Mouse (Mus musculus) adrenal gland, postnatal 10 days (tissue): Measurements from ENCODE around the gene Syt2. TPM values are rescaled to one million over a fixed set of nuclear protein-coding genes. Genes with fewer than 3 reads are reported as not detected.

Source experiments
- DNase-seq: peaks from one replicate; pipeline ENCODE4 v3.0.0; 2021; ENCODE audit warnings: mixed read lengths
- total RNA-seq, 2 experiments: library from RNA; stranded (reverse); gene quantifications; 2 replicates each; pipeline ENCODE4 v1.2.3; 2021

The Syt2 gene
- total RNA-seq, 2 experiments from 2014 or later = 1.3 to 5.2 TPM

DNA sequence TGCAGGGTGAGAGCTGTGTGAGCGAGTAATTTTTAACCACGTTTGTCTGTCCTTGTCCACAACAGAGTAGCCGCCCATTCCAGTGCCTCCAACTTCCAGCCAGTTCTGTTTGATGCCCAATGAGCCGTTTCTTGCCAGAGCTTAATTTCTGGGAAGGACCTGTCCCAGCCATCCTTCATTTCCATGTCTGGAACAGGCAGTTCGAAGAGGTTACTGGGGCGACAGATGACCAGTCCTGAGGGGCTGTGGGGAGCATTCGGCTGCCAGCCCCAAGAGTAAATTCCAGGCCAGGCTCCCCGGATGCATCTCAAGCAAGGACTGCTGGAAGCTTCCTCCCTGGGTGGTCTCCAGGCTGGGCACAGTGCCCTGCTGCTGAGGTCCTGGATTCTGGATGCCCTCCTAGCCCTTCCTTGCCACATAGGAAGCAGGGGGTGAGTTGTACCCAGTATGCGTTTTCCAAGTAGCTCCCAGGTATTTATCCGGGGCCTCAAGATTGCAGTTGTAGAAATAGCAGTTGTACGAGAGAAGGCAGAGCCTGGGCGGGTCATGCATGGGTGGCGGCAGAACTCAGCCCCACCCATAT lies 4.9 kb downstream of the Syt2 start:
- peak; percentile 22 for DNase-seq

DNA sequence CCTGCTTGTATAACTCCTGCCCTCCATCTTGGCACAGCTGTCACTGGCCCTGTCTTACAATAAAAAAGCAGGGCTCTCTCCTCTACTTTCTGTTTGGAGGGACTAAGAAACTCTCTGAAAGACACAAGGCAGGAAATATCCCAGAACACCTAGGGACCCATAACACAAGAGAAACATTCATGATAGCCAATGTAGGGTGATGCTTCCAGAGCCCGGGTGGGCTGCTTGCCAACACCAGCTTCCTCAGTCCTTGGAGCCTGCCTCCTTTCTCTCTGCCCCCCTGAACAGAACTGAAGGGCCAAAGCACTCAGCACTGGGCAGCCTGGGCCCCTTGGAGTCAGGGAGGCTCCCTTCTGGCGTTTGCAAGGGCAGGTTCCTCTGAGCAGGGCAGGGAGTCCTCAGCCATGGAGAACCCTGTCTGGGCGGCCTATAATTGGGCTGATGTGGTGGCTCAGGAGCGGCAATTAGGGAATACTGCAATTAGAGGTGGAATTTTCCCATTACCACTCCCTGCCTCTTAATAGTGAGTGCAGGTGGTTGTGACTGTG lies 5.4 kb downstream of the Syt2 start:
- DNase-seq = peak; percentile 52

DNA sequence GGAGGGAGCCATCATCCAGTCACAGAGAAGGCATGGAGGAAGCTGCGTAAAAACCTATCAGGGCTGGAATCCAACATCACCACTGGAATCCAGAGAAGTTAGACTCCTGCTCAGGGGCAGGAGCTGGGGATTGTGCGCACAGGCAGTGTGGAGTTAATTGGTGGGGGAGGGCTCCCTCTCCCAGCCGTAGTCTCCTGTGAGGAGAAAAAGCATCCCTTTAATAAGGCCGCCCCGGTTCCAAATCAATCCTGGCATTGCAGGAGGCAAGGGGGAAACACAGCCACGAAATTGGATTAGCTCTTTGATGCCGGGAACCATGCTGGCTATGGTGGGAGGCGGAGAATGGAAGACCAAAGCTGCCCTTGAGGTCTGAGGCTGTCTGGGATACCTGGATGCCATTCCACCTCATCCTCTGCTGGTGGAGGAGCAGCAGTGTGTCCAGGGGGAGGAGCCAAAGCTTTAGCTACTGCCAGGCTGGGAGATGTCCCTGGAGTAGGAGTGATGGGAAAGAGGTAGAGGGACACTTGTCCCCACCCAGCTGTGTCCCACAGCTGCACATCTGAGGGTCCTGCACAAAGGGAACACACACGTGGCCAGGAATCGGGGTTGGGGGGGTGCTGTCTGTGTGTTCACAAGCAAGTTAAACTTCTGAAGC lies 7.3 kb downstream of the Syt2 start:
- DNase-seq = no peak

DNA sequence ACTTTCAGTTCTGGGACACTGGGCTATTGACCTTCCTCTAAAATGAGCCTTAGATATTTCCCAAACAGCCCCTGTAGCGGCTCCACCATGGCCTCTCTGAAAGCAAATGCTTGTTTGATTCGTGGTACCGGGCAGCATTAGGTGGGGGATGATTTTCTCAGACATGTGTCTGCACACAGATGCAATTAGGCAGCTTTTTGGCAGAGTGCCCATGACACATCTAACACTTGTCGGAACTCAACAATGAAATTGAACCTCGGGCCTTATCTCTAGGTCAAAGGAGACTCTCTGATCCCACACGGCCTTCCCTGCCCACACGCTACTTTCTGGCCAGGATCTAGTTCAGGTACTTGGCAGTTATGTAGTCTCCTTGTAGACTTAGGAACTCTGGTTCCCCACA lies 12.4 kb downstream of the Syt2 start:
- DNase-seq = no peak

DNA sequence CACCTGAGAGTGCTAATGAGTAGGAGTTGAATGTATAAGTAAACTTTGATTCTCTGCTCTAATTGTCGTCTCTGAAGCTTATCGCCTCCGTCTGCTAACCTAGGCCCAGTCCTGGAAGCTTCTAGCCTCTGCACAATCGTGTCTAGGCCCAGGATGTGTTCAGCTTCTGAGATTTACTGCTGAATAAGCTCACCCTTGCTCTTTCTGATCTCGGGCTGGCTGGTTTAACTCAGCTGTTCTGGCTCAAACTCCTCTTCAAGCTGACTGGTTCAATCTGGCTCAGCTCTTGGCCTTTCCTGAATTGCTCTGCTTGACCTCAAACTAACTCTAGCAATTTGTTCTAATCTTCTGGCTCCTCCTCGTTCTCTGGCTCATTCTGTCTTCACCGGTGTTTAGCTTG lies 13.7 kb downstream of the Syt2 start:
- no peak for DNase-seq

DNA sequence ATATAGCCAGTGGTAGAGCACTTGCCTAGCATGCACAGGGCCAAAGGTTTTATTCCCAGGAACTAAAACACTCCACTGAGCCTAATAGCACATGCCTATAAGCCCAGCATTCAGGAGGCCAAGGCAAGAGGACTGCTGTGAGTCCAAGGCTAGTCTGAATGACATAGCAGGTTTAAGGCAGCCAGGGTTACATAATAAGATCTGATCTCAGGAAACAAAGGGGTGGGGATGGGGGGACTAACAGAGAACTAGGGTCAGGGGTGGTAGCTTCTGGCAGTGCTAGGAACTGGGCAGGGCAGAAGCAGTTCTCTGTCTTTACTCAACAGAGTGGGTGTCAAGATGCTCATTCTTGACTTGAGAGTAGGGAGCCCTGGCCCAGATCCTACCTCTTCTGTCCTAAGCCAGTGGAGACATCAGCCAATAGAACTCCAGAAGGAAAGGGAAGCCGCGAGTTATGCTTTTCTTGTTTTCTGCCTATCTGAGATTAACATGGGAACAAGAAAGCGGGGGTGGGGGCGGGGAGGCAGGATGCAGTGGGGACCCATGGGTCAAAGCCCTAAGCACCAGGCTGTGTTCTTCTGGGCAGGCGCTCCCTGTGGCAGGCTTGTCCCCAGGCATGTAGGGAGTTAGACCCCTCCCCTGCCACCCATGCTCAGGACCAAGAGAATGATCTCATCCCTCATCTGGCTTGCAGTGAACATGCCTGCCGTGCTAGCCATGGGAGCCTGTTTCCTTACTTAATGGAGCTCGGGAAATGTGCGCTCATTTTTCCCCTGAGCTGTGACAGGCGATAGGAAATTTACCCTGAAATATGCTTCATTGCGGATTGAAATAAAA lies 25.0 kb downstream of the Syt2 start:
- no peak for DNase-seq

DNA sequence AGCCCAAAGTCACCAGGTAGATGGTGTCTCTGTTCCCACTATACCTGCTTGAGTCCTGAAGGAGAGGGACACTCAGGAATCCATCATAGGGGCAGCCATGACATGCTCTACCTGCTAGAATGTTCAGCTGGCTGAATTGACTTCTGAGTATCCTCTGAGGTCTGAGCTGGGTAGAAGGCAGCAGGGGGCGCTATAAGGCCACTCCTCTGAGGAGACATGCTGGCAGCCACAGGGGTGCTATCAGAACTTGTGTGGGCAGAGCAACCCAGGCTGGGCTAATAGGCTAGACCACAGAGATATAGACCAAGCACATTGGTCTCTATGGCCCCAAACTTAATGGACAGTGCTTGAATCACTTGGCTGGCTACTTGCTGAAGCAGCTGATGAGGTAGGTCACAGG lies 27.8 kb downstream of the Syt2 start:
- DNase-seq = peak; percentile 56

DNA sequence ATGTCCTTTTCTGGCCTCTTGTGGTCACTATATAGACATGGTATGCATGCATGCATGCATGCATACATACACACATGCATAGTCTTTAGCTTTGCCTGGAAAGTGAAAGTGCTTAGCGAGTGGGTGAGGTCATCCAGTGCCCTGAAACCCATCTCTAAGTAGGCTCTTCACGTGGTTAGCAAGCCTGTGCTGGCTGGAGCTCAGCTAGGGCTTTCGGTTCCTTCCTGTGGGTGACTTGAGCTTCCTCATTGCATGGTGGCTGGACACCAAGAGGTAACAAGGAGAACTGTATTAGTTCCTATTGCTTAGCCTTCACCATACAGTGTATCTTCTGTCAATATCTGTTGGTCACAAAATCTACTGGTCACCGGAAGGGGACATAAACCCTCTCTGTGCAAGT lies 33.0 kb downstream of the Syt2 start:
- no peak for DNase-seq

DNA sequence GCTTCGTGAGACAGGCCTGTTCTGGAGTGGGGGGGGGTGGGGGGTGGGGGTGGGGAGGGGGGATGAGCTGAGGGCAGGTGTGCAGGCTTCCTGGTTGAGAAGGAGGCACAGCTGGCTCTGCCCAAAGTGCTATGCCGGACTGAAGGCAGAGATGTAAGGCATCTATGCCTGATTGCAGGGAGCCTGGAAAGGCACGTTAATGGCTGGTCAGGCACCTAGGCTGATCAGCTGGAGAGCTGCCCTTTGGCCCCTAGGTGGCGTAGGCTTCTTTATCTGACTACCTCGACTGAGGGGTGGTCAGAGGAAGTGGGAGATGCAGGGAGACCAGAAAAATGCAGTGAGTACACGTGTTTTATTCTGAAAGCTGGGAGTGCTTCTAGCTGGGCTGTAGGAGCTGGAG lies 34.1 kb downstream of the Syt2 start:
- no peak for DNase-seq

DNA sequence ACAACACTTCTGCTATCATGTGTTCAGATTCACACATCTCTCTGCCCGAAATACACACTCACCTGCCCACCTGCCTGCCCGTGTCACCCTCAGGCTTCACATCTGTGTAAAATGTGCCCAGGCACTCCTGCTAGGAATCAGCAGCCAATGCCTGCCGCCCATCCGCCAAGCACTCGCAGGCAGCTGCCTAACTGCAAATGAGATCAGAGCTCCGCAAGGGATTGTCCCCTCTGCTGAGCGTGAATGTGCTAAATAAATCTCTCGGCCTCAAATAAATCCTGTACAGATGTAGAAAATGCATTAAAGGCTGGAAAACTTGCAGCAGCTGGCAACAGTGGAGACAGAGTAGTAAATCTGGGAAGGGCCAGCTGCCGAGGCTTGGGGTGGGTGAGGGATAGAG lies 36.0 kb downstream of the Syt2 start:
- DNase-seq = no peak

DNA sequence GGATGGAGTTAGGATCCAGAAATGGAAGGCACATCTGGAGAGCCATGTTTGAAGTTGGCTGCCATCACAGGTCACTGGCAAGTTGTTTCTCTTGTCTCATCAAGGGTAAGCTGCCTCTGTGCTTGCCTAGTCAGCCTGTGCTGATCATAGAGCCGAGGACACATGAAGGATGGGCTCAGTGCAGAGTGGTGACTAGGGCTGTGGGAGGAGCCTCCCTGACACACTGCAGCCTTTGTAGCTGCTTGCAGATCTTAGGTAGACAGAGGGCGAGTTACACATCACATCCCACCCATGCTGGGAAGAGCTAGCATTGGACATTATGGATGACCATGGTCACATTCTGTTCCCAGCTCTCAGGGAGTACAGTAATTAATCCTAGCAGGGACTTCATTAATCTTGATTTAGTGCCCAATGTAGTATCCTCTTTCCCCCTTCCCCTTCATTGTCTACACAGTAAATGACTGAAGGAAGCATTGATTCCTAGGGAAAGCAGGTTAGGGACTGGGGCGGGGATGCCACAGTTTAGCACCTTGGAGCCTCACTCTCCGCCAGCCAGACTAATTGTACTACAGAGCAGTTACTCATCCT lies 40.5 kb downstream of the Syt2 start:
- DNase-seq = no peak

DNA sequence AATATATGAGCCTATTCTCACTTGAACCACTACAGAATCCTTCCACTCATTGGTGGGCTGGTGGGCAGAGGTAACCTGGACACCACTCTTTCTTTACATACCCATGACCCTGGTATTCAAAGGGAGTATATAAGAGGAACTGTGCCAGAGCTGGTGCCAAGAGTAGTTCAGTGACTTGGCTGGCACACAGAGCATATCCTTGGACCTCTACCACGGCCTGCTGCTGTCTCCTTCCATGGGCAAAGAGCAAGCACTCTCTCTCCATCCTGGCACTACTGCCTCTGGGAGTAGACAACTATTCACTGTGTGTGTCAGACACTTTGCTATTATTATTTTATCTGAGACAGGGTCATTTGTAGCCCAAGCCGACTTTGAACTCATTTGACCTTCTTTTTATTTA lies 49.8 kb downstream of the Syt2 start:
- no peak for DNase-seq

DNA sequence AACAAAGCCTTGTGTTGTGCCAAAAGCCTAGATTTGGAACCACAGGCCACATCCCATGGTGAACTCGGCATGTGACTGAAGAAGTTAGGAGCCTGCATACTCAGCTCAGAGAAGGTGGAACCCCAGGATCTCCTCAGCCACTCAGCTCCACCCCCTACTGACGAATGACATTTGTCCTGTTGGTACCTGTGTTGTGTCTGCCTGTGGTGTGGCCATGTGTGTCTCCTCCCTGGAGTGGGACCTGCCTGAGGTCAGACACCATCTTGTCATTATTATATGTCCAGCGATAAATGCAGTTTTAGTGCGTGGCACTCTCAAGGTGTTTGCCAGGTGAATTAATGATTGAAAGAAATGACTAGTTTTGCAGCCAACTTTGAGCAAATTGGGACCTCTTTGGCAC lies 50.6 kb downstream of the Syt2 start:
- no peak for DNase-seq

DNA sequence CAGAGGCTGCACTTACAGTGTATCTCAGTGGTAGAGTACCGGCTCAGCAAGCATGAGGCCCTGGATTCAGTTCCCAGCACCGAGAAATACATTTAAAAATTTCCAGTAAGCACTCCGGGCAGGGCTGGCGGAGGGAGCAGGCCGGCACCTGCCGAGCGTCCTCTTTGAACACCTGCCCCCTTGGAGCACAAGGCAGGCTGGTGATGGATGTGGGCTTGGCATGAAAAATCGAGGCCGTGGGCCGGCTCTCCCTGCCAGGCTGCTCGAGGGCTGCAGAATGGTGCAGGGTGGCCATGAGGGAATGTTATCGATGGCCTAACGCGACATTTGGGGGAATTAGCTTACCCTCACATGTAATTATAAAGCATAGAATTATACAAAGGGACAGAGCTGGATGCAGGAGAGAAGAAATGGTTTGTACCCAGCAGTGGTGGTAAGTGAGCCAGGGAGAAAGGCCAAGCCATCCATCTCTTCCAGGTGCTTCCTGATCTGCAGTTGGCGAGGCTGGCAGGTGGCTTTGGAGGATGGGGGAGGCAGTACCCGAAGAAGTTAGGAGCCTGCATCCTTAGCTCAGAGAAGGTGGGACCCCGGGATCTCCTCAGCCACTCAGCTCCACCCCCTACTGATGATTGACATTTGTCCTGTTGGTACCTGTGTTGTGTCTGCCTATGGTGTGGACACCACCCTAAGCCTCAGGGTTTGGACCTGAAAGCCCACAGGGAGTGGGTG lies 51.2 kb downstream of the Syt2 start:
- DNase-seq = no peak

DNA sequence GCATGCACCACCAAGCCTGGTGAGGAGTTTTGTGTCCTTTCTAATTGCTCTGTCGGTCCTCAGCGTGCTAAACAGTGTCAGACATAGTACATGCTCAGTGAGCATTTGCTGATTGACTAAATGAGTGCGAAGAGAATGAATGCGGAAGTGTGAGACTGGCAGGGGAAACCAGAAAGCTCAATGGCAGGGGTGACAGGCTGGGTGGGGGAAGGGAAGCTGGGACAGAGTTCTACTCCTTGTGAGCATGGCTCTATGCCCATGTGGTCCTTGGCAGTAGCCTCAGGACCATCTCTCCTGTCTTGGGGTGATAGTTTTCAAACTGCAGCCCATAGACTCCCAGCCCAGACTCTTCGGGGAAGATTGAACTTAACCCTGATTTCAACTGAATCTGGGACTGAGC lies 52.0 kb downstream of the Syt2 start:
- no peak for DNase-seq

DNA sequence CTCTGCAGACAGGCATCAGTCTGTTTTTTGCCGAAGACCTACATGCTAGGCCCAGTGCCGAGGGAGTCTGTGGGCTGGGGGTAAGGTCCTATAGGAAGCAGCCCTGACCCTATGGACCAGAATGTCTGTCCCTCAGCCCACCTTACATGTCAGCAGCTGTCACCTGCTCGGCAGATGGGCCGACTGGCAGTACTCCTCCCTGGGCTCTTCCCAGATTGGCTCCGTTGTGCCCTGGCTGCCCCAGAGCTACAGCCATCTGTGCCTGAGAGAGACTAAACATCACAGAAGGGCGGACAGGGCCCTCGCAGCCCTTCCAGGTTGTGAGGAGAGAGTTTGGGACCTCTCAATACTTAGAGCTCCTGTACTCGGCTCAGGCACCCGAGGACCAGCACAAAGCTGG lies 52.9 kb downstream of the Syt2 start:
- DNase-seq = no peak

DNA sequence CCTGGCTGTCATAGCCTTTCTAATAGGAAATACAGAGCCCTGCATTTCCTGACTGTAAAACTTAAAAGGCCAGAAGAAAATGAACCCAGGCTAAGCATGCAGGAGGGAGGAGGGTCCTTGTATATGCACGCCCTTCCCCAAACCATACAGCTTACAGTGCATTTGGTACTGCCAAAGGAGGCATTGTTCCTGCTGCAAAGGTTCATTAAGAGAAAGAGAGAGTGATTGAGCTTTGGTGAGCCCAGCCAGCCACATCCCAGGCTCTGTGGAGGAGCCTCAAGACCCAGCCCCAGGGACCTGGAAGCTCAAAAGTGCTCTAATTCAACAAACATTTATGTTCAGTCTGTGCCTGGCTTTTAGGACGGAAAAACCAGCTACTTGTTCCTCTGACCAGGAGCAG lies 53.7 kb downstream of the Syt2 start:
- no peak for DNase-seq

DNA sequence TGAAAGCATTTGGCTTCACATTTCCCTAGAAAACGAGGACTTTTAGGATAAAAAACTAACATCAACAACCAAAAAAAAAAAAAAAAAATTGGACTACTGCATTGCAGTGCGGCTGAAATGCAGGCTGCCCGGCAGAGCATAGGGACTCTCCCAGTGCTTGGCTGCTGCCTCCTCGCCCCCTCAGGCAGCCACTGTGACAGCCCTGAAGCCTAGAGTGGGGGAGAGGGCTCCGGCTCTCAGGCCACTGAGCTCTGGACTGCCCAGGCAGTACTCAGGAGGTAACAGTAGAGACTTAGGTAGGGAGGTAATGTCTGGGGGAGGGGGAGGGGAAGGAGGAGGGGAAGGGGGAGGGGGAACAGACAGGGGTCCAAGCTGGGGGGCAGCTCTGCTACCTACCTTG lies 54.2 kb downstream of the Syt2 start:
- no peak for DNase-seq

DNA sequence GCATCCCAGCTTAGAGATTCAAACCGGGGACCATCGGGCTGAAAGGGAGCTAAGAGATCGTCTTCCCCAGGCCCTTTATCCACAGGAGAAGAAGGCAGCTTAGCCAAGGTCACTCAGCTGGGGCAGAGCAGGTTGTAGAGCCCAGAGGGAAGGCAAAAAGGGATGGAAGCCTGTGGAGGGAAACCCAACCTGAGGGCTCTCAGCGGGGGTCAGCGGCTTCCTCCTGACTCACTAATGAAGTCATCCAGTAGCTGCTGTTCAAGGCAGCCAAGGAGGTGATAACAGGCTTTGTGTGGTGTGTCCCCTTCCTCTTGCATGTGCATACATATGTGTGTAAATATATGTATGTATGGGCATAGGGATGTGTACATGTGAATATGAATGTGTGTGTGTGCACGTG lies 54.7 kb downstream of the Syt2 start:
- DNase-seq = no peak

DNA sequence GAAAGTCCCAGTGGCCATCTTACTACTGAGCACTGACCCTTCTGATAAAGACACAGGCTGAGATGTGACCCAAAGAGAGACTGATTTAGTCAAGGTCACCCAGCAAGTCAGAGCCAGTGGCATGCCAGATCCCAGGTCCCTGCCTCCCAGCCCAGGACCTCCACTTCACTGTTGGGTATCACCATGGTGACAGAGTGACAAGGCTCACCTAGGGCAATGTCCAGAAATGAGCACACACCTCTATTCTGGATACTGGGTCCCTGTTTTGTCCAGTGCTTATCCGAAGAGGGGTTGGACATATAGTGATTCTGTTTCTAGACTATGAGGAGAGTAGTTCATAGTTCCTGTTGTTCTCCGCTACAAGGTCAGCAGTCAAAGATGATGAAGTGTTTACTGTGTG lies 56.8 kb downstream of the Syt2 start:
- no peak for DNase-seq

DNA sequence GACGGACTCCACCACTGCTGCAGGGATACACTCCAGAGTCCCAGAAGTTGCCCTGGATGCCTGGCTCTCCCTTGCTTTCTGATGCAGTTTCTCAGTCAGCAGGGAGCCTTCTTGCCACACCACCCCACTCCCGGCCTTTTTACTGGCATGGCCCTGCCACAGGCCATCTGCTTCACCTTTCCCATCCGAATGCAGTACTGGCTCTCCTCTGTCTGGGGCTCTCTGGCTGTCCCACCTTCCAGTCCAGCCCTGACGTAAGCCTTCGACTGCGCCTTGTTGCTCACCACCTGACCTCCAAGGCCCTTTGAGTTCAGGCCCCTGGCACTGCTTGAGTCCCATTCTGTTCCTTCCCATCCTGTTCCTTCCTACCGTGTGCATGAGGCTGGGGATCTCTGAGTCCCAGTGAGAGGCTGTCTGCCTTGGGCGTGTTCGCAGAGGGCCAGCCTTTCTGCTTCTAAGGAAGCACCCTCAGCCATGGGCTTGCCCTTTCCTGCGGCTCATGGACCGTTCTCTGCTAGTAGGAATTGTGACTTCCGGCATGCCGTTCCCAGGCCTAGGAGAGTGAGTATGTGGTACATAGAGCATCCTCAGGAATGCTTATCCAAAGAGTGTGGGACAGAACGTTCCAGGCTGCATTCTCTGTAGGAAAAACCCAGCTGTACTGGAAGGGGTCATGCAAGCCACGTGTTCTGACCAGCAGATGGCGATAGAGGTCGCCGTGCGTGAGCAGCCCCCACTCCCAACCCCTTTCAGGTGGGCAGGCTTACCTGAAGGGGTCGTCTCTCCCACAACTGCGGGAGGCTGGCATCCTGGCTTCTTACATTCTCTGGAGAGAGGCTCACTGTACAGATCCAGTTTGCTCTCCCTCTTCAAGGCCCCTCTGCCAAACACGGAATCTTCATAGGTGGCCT lies 58.2 kb downstream of the Syt2 start:
- DNase-seq = peak; percentile 53
